Mouse (Mus musculus): ENCODE measurements around the gene Psmd14.

GRCm38 (mm10) chr2:61811163-61811506, 99.6 kb downstream of the Psmd14 start:
- TF ChIP-seq CTCF (IDR thresholded peaks at IDR 0.05; ENCODE audit: control insufficient read depth, insufficient read depth, low read length) (no peak), POLR2A (IDR thresholded peaks at IDR 0.05; ENCODE audit: borderline replicate concordance, control insufficient read depth, low read depth, low read length) (no peak)

Measured in bone marrow, adult 2 months (tissue).